Mouse (Mus musculus) cerebellum, adult 2 months (tissue): ENCODE data around the gene Ifrd1. TPM values are rescaled to one million over a fixed set of nuclear protein-coding genes. Genes with fewer than 3 reads are reported as not detected.

Experiments
- DNase-seq, 2 experiments: peaks; one replicate each; pipeline ENCODE4 v3.0.0; 2021
- H3K27ac ChIP-seq: fragments of 200-500 bp; 2 replicates; pipeline ENCODE4 v1.5.1; 2012; ENCODE audit warnings: low read length, control low read depth, inconsistent platforms; ENCODE audit not compliant: insufficient read depth
- H3K27me3 ChIP-seq: fragments of 200-500 bp; 2 replicates; pipeline ENCODE4 v1.6.1; 2012; ENCODE audit warnings: inconsistent platforms, mild to moderate bottlenecking, low read length, moderate library complexity; ENCODE audit not compliant: control insufficient read depth, insufficient read depth
- H3K4me1 ChIP-seq: fragments of 200-500 bp; 2 replicates; pipeline ENCODE4 v1.6.1; 2011; ENCODE audit warnings: low read length; ENCODE audit not compliant: control insufficient read depth, insufficient read depth
- H3K4me3 ChIP-seq: fragments of 200-500 bp; replicated peaks from 2 replicates; pipeline ENCODE3; 2011; ENCODE audit warnings: mild to moderate bottlenecking, low read depth, low read length, control low read depth; ENCODE audit not compliant: insufficient read depth
- CTCF ChIP-seq: fragments of 200-500 bp; IDR thresholded peaks from 2 replicates; pipeline ENCODE4 v1.5.1; 2011; ENCODE audit warnings: low read depth, mild to moderate bottlenecking, control low read depth, low read length, moderate library complexity, borderline replicate concordance; ENCODE audit not compliant: insufficient read depth
- POLR2A ChIP-seq: fragments of 200-500 bp; IDR thresholded peaks from 2 replicates; pipeline ENCODE4 v1.6.1; 2011; ENCODE audit warnings: low read length, control low read depth, borderline replicate concordance; ENCODE audit not compliant: insufficient read depth
- WGBS: fragments of 180-500 bp; shearing (Covaris S2); methylation state at CpG from one replicate; pipeline ENCODE4 v1.1.7; 2018; 5-methylcytosine and 5-hydroxymethylcytosine counted together
- polyA plus RNA-seq: library from polyadenylated mRNA; depleted of rRNA; stranded (reverse); fragments of >200 nt; gene quantifications from 2 replicates; pipeline ENCODE4 v1.2.3, GENCODE M21; 2012

Ifrd1 gene
- polyA plus RNA-seq, 1 experiment = 59.0 TPM

- no peak for DNase-seq
- no peaks in the 10 kb centered on the region; the same call in 1 of the 2 replicates for H3K4me1 ChIP-seq
- no peak overlapping the region for H3K27ac ChIP-seq
- WGBS = 5% methylated on average over 5 of the region's 5 CpGs
- H3K27me3 ChIP-seq = no peaks in the 10 kb centered on the region
- TF ChIP-seq CTCF (no peak), POLR2A (no peak)
- H3K4me3 ChIP-seq = peak overlapping the region; percentile 72
These were observed 26.7 kb downstream of the Ifrd1 start for GRCm38 (mm10) chr12:40221611-40222010.

- WGBS = 22% methylated on average over 3 of the region's 3 CpGs
- no peak for DNase-seq
- Histone ChIP-seq H3K4me3 (no peak overlapping the region), H3K4me1 (no peaks in the 10 kb centered on the region; the same call in 1 of the 2 replicates), H3K27me3 (no peaks in the 10 kb centered on the region), H3K27ac (no peak overlapping the region)
- no peak for TF ChIP-seq POLR2A
- TF ChIP-seq CTCF = no peak
These were observed 27.4 kb downstream of the Ifrd1 start for GRCm38 (mm10) chr12:40220896-40221295.

GRCm38 (mm10) chr12:40220001-40220570 lies 28.2 kb downstream of the Ifrd1 start:
- no peaks in the 10 kb centered on the region for H3K27me3 ChIP-seq
- no peaks in the 10 kb centered on the region; the same call in 1 of the 2 replicates for H3K4me1 ChIP-seq
- TF ChIP-seq CTCF = no peak
- H3K4me3 ChIP-seq = no peak overlapping the region
- DNase-seq = peak; percentile 62 to 71
- WGBS = 5% methylated on average over 3 of the region's 3 CpGs
- H3K27ac ChIP-seq = no peak overlapping the region; the same call in 1 of the 2 replicates

- WGBS = 43% methylated on average over 2 of the region's 2 CpGs
- DNase-seq = no peak
These were observed 29.8 kb downstream of the Ifrd1 start for GRCm38 (mm10) chr12:40218430-40218945.

GRCm38 (mm10) chr12:40217776-40218175 lies 30.5 kb downstream of the Ifrd1 start:
- Histone ChIP-seq H3K4me3 (no peak overlapping the region), H3K27me3 (no peaks in the 10 kb centered on the region), H3K4me1 (no peaks in the 10 kb centered on the region; the same call in 1 of the 2 replicates), H3K27ac (no peak overlapping the region)
- TF ChIP-seq POLR2A = no peak
- no peak for TF ChIP-seq CTCF
- no peak for DNase-seq
- 87% methylated on average over 2 of the region's 2 CpGs for WGBS

More at GRCm38 (mm10) chr12:40218430-40218945, 29.8 kb downstream of the Ifrd1 start:
- Histone ChIP-seq H3K4me1 (no peaks in the 10 kb centered on the region; the same call in 1 of the 2 replicates), H3K4me3 (no peak overlapping the region), H3K27ac (no peak overlapping the region), H3K27me3 (no peaks in the 10 kb centered on the region)
- TF ChIP-seq CTCF (no peak), POLR2A (no peak)

- no peaks in the 10 kb centered on the region for H3K27me3 ChIP-seq
- no peak overlapping the region for H3K27ac ChIP-seq
- WGBS = 73% methylated on average over 15 of the region's 15 CpGs
- TF ChIP-seq POLR2A = no peak
- TF ChIP-seq CTCF = no peak
- DNase-seq = no peak
- H3K4me1 ChIP-seq = no peaks in the 10 kb centered on the region; the same call in 1 of the 2 replicates
- H3K4me3 ChIP-seq = no peak overlapping the region
These were observed 33.1 kb downstream of the Ifrd1 start for GRCm38 (mm10) chr12:40214888-40215876.

- Histone ChIP-seq H3K27ac (no peak overlapping the region), H3K4me3 (no peak overlapping the region), H3K27me3 (no peaks in the 10 kb centered on the region), H3K4me1 (no peaks in the 10 kb centered on the region)
- TF ChIP-seq CTCF = no peak
- no peak for TF ChIP-seq POLR2A
- WGBS = 17% methylated on average over 3 of the region's 3 CpGs
- DNase-seq = no peak
These were observed 39.3 kb downstream of the Ifrd1 start for GRCm38 (mm10) chr12:40209049-40209448.
